Mouse (Mus musculus): ENCODE measurements around the gene Lcmt1. TPM values are rescaled to one million over a fixed set of nuclear protein-coding genes. Genes with fewer than 3 reads are reported as not detected.

Lcmt1 gene
- polyA plus RNA-seq, 1 experiment from 2014 or later: 63.5 TPM

DNA sequence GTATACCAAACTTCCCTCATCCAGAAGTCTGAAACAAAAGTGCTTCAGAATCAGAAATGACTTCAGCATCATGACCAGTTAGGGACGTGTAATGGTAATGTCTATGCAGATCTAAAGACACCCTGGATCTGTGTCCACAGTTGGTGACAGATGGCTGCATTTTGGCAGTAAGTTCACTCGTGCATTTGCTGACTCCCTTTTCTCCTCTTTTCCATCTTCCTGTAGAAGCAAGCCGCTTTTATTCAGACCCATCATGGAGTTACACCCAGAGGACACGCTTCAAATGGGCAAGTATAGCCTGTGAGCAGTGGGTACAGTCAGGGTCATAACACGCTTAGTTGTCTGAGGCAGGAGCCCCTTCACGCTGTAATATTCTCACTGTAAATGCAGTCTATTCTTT, 34.6 kb downstream of the Lcmt1 start:
- H3K9ac ChIP-seq (ENCODE audit: low read length): no peak overlapping the region
- H3K9me3 ChIP-seq (ENCODE audit: control insufficient read depth, low read length): no peaks in the 10 kb centered on the region
- no peaks in the 10 kb centered on the region; the same call in none of the 2 replicates for H3K36me3 ChIP-seq (ENCODE audit: control insufficient read depth, insufficient read depth, low read length)
- no peak overlapping the region for H3K4me3 ChIP-seq (ENCODE audit: low read depth, low read length)
- H3K4me1 ChIP-seq (ENCODE audit: control insufficient read depth, insufficient read depth, low read length): no peaks in the 10 kb centered on the region
- 91% methylated on average over 6 of the region's 6 CpGs for WGBS
- H3K27me3 ChIP-seq (ENCODE audit: control insufficient read depth, insufficient read depth, low read length): no peaks in the 10 kb centered on the region
- no peak overlapping the region for H3K27ac ChIP-seq (ENCODE audit: low read depth, low read length)
- H3K4me2 ChIP-seq (ENCODE audit: low read depth): no peak overlapping the region
- ATAC-seq (ENCODE audit: insufficient read depth, low FRiP score, low TSS enrichment) (no peak), DNase-seq (ENCODE audit: low spot score) (no peak)

DNA sequence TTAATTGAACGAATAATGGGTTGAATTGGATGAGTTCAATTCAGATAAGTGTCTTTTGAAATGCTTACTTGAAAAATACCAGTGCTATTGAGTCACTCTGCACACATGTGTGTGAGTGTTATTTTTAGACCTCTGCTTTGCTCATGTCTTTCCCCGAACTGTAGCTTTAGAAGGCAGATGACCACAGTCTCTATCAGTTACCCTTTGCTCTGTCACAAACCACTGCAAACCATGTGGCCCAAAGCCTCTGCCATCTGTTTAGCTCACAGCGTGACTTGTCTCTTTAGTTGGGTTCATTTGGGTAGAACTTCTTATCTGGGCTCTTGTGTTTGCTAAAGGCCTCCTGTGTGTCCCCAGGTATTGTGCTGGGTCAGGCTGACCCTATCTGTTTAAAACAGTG, 36.0 kb downstream of the Lcmt1 start:
- ATAC-seq (ENCODE audit: insufficient read depth, low FRiP score, low TSS enrichment): no peak
- Histone ChIP-seq H3K4me3 (ENCODE audit: low read depth, low read length) (no peak overlapping the region), H3K27me3 (ENCODE audit: control insufficient read depth, insufficient read depth, low read length) (no peaks in the 10 kb centered on the region), H3K27ac (ENCODE audit: low read depth, low read length) (no peak overlapping the region), H3K9ac (ENCODE audit: low read length) (no peak overlapping the region), H3K9me3 (ENCODE audit: control insufficient read depth, low read length) (no peaks in the 10 kb centered on the region), H3K4me1 (ENCODE audit: control insufficient read depth, insufficient read depth, low read length) (no peaks in the 10 kb centered on the region), H3K4me2 (ENCODE audit: low read depth) (no peak overlapping the region), H3K36me3 (ENCODE audit: control insufficient read depth, insufficient read depth, low read length) (no peaks in the 10 kb centered on the region; the same call in none of the 2 replicates)
- no peak for DNase-seq (ENCODE audit: low spot score)
- WGBS: 86% methylated on average over 3 of the region's 3 CpGs

DNA sequence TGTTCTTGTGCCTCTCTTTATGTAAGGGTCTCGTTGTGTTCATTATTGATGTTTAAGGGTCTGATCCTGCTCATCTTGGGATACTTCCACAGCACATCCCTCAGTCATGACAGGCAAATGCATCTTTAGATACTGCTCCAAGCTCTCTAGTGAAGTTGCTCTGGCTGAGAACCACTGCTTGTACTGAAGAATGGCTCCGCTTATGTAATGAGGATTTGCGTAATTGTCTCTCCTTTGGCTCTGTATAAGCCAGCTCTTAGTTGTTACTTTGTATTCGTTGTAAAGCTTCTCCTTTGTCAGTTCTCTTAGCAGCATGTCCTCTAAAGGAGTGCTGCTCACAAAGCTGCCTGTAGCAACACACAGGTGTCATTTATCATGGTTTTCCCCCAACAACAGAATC, 37.4 kb downstream of the Lcmt1 start:
- Histone ChIP-seq H3K4me1 (ENCODE audit: control insufficient read depth, insufficient read depth, low read length) (no peaks in the 10 kb centered on the region), H3K4me2 (ENCODE audit: low read depth) (no peak overlapping the region), H3K9me3 (ENCODE audit: control insufficient read depth, low read length) (no peaks in the 10 kb centered on the region), H3K27ac (ENCODE audit: low read depth, low read length) (no peak overlapping the region), H3K9ac (ENCODE audit: low read length) (no peak overlapping the region), H3K4me3 (ENCODE audit: low read depth, low read length) (no peak overlapping the region), H3K27me3 (ENCODE audit: control insufficient read depth, insufficient read depth, low read length) (no peaks in the 10 kb centered on the region), H3K36me3 (ENCODE audit: control insufficient read depth, insufficient read depth, low read length) (no peaks in the 10 kb centered on the region; the same call in 1 of the 2 replicates)
- DNase-seq (ENCODE audit: low spot score) (no peak), ATAC-seq (ENCODE audit: insufficient read depth, low FRiP score, low TSS enrichment) (no peak)
- 88% methylated on average over 4 of the region's 4 CpGs for WGBS

DNA sequence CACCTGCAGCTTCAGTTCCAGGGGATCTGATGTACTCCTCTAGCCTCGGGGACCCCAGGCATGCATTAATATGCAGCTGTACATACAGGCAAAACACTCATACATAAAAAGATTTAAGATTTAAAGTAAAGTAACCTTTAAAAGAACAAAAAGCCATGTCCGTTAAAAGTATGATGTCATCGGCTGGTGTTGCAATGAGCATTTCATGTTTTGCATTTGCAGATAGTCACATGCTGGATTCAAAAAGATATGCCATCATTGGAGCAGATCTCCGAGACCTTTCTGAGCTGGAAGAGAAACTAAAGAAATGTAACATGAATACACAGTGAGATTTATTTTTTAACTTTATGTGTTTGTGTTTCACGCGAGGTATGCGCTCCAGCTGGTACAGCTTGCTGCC, 40.9 kb downstream of the Lcmt1 start:
- H3K9ac ChIP-seq (ENCODE audit: low read length): no peak overlapping the region
- H3K36me3 ChIP-seq (ENCODE audit: control insufficient read depth, insufficient read depth, low read length): peaks cover 3% of the 10 kb centered on the region; the same call in 1 of the 2 replicates
- H3K4me3 ChIP-seq (ENCODE audit: low read depth, low read length): no peak overlapping the region
- no peaks in the 10 kb centered on the region for H3K4me1 ChIP-seq (ENCODE audit: control insufficient read depth, insufficient read depth, low read length)
- ATAC-seq (ENCODE audit: insufficient read depth, low FRiP score, low TSS enrichment) (no peak), DNase-seq (ENCODE audit: low spot score) (no peak)
- no peaks in the 10 kb centered on the region for H3K27me3 ChIP-seq (ENCODE audit: control insufficient read depth, insufficient read depth, low read length)
- H3K4me2 ChIP-seq (ENCODE audit: low read depth): no peak overlapping the region
- 94% methylated on average over 7 of the region's 7 CpGs for WGBS
- no peaks in the 10 kb centered on the region for H3K9me3 ChIP-seq (ENCODE audit: control insufficient read depth, low read length)
- H3K27ac ChIP-seq (ENCODE audit: low read depth, low read length): no peak overlapping the region

DNA sequence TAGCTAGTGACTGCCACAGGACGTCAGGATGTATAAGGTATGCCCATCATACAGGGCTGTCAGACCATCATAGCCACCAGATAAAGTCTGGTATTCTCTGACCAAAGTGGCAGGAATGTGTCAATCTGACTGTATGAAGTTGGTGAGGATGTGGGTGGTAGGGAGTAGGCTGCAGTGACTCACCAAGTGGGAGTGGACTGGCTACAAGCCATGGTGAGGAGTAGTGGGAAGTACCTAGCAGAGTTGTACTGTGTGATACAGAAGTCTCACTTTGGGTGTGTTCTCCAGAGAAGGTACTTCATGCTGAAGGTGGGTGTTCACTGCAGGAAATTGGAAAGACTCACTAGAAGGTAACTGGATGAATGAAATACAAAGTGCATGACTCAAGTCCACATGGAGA, 41.5 kb downstream of the Lcmt1 start:
- Histone ChIP-seq H3K4me3 (ENCODE audit: low read depth, low read length) (no peak overlapping the region), H3K4me2 (ENCODE audit: low read depth) (no peak overlapping the region), H3K27me3 (ENCODE audit: control insufficient read depth, insufficient read depth, low read length) (no peaks in the 10 kb centered on the region), H3K27ac (ENCODE audit: low read depth, low read length) (no peak overlapping the region), H3K9me3 (ENCODE audit: control insufficient read depth, low read length) (no peaks in the 10 kb centered on the region), H3K36me3 (ENCODE audit: control insufficient read depth, insufficient read depth, low read length) (peaks cover 3% of the 10 kb centered on the region; the same call in 1 of the 2 replicates), H3K9ac (ENCODE audit: low read length) (no peak overlapping the region), H3K4me1 (ENCODE audit: control insufficient read depth, insufficient read depth, low read length) (no peaks in the 10 kb centered on the region)
- ATAC-seq (ENCODE audit: insufficient read depth, low FRiP score, low TSS enrichment) (no peak), DNase-seq (ENCODE audit: low spot score) (no peak)
- 92% methylated on average over 1 of the region's 1 CpGs for WGBS

DNA sequence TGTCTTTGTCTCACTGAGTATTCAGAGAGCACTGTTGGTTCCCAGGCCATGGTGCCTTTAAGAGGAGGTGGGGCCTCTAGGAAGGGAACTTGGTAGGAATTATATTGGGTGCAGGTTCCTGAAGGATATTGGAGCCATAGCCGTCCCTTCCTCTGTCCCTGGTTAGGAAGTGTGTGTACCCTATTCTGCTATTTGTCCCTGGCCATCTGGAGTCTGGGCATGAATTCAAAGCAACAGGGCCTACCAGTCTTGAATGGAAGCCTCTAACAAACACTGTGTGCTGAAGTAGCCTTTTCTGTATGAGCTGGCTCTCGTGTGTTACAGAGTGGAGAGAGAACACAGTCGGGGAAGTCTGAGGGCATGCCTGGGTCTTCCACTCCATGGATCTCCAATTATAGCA, 42.6 kb downstream of the Lcmt1 start:
- DNase-seq (ENCODE audit: low spot score): no peak
- H3K9me3 ChIP-seq (ENCODE audit: control insufficient read depth, low read length): no peaks in the 10 kb centered on the region
- H3K27ac ChIP-seq (ENCODE audit: low read depth, low read length): no peak overlapping the region
- H3K4me1 ChIP-seq (ENCODE audit: control insufficient read depth, insufficient read depth, low read length): no peaks in the 10 kb centered on the region
- H3K36me3 ChIP-seq (ENCODE audit: control insufficient read depth, insufficient read depth, low read length): peaks cover 3% of the 10 kb centered on the region; the same call in 1 of the 2 replicates
- ATAC-seq (ENCODE audit: insufficient read depth, low FRiP score, low TSS enrichment): no peak
- no peak overlapping the region for H3K9ac ChIP-seq (ENCODE audit: low read length)
- no peaks in the 10 kb centered on the region for H3K27me3 ChIP-seq (ENCODE audit: control insufficient read depth, insufficient read depth, low read length)
- no peak overlapping the region for H3K4me3 ChIP-seq (ENCODE audit: low read depth, low read length)
- WGBS: 87% methylated on average over 3 of the region's 3 CpGs
- no peak overlapping the region for H3K4me2 ChIP-seq (ENCODE audit: low read depth)

DNA sequence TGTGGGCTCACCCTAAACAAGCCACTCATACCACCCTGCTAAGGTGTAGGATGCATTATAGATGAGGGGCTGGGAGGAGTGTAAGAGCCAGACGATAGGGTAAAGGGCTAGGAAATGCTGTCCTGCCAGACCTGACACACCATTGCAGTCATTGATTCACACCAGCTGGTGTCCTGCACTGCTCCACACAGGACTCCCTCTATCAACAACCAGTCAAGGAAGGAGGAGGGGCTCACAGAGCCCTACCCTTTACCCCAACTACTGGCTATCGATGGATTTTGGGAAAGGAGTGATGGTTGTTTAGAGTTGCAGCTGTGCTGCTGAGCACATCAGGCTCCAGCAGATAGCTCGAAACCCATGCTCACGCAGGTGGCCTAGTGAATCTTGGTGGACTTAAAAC, 47.2 kb downstream of the Lcmt1 start:
- WGBS: 90% methylated on average over 4 of the region's 4 CpGs
- Histone ChIP-seq H3K9me3 (ENCODE audit: control insufficient read depth, low read length) (no peaks in the 10 kb centered on the region), H3K4me2 (ENCODE audit: low read depth) (no peak overlapping the region), H3K4me1 (ENCODE audit: control insufficient read depth, insufficient read depth, low read length) (no peaks in the 10 kb centered on the region), H3K4me3 (ENCODE audit: low read depth, low read length) (no peak overlapping the region), H3K36me3 (ENCODE audit: control insufficient read depth, insufficient read depth, low read length) (peaks cover 3% of the 10 kb centered on the region; the same call in 1 of the 2 replicates), H3K9ac (ENCODE audit: low read length) (no peak overlapping the region), H3K27me3 (ENCODE audit: control insufficient read depth, insufficient read depth, low read length) (no peaks in the 10 kb centered on the region), H3K27ac (ENCODE audit: low read depth, low read length) (no peak overlapping the region)
- DNase-seq (ENCODE audit: low spot score) (no peak), ATAC-seq (ENCODE audit: insufficient read depth, low FRiP score, low TSS enrichment) (no peak)

DNA sequence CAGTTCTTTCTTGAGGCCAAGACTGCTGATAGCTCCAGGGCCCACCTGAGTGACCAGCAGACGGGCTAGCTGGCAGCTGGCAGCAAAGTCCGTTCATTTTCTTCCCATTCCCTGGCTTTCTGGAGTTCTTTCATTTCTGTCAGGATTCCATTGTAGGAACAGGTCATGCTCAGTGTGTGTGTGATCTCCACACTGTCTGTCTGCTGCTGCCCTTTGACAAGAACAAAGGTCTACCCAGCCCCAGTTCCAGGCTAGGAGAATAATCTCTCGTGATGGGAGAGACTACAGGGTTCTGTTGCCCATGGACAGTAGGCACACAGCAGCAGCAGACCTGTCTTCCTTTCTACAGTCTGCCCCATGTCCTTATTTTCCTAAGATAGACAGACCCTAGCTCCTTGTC, 48.1 kb downstream of the Lcmt1 start:
- Histone ChIP-seq H3K4me1 (ENCODE audit: control insufficient read depth, insufficient read depth, low read length) (no peaks in the 10 kb centered on the region), H3K9ac (ENCODE audit: low read length) (no peak overlapping the region), H3K9me3 (ENCODE audit: control insufficient read depth, low read length) (no peaks in the 10 kb centered on the region), H3K27ac (ENCODE audit: low read depth, low read length) (no peak overlapping the region), H3K27me3 (ENCODE audit: control insufficient read depth, insufficient read depth, low read length) (no peaks in the 10 kb centered on the region), H3K4me3 (ENCODE audit: low read depth, low read length) (no peak overlapping the region), H3K36me3 (ENCODE audit: control insufficient read depth, insufficient read depth, low read length) (peaks cover 3% of the 10 kb centered on the region), H3K4me2 (ENCODE audit: low read depth) (no peak overlapping the region)
- ATAC-seq (ENCODE audit: insufficient read depth, low FRiP score, low TSS enrichment): no peak
- DNase-seq (ENCODE audit: low spot score): no peak
- 86% methylated on average over 3 of the region's 3 CpGs for WGBS

DNA sequence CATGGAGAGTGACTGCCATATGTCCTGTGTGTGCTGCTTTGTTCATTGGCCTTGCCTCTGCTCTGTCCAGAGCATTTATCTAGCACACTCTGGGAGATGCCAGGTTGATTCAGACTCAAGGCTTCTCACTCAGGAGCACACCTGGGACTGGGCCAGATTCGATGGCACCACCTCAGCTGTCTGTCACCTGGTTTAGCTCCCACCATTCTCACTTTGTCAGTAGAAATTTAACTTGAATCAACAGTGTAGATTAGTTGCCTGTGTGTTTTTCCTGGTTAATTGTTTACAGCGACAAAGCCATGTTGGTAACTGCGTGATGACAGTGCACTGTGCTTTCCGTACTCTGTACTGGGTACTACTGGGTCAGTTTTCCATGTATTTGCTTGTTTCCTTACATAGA, 50.4 kb downstream of the Lcmt1 start:
- no peaks in the 10 kb centered on the region for H3K9me3 ChIP-seq (ENCODE audit: control insufficient read depth, low read length)
- no peaks in the 10 kb centered on the region; the same call in none of the 2 replicates for H3K36me3 ChIP-seq (ENCODE audit: control insufficient read depth, insufficient read depth, low read length)
- H3K27ac ChIP-seq (ENCODE audit: low read depth, low read length): no peak overlapping the region
- no peaks in the 10 kb centered on the region for H3K27me3 ChIP-seq (ENCODE audit: control insufficient read depth, insufficient read depth, low read length)
- DNase-seq (ENCODE audit: low spot score) (no peak), ATAC-seq (ENCODE audit: insufficient read depth, low FRiP score, low TSS enrichment) (no peak)
- no peak overlapping the region for H3K4me2 ChIP-seq (ENCODE audit: low read depth)
- H3K9ac ChIP-seq (ENCODE audit: low read length): no peak overlapping the region
- no peaks in the 10 kb centered on the region for H3K4me1 ChIP-seq (ENCODE audit: control insufficient read depth, insufficient read depth, low read length)
- H3K4me3 ChIP-seq (ENCODE audit: low read depth, low read length): no peak overlapping the region
- 88% methylated on average over 4 of the region's 4 CpGs for WGBS

Data from neural tube, embryonic 11.5 days (tissue).